Mouse (Mus musculus) inflammation-experienced regulatory T-cells, adult 16 weeks (primary cell): Measurements from ENCODE around the gene Trappc3. TPM values are rescaled to one million over a fixed set of nuclear protein-coding genes. Genes with fewer than 3 reads are reported as not detected.

ENCODE experiments used
- polyA plus RNA-seq: library from polyadenylated mRNA; unstranded; fragments of 100-300 nt; shearing (Covaris generic); gene quantifications from one replicate; pipeline ENCODE4 v1.2.1, GENCODE M21; 2017

Gene Trappc3
- 112 TPM for polyA plus RNA-seq

GRCm38 (mm10) chr4:126262119-126262807 is at the start of gene Trappc3:
Gene Trappc3 (plus strand): TSS chr4:126262325.

GRCm38 (mm10) chr4:126256131-126256791 is 5.9 kb upstream of the Trappc3 start, which contains the start of gene Map7d1:
Gene Map7d1 (minus strand): TSS chr4:126256343.

GRCm38 (mm10) chr4:126286492-126286891 is 24.4 kb downstream of the Trappc3 start, which contains the start of gene Col8a2:
Gene Col8a2 (plus strand): TSS chr4:126286793.

GRCm38 (mm10) chr4:126321111-126321853 is 59.2 kb downstream of the Trappc3 start, which contains the start of gene Adprhl2:
Gene Adprhl2 (minus strand): TSS chr4:126321703.

GRCm38 (mm10) chr4:126325281-126325861 is 63.2 kb downstream of the Trappc3 start, which contains the start of gene Tekt2:
Gene Tekt2 (minus strand): TSS chr4:126325688.

Other genes with a start within 250 kb of the Trappc3 start
- gene Csf3r, start 237.8 kb upstream of the Trappc3 start, polyA plus RNA-seq: not detected
- 79.9 TPM for gene Mrps15, start 215.4 kb upstream of the Trappc3 start, polyA plus RNA-seq
- 2.0 TPM for gene Oscp1, start 203.8 kb upstream of the Trappc3 start, polyA plus RNA-seq
- 77.9 TPM for gene Lsm10, start 165.7 kb upstream of the Trappc3 start, polyA plus RNA-seq
- 18.2 TPM for gene Stk40, start 158.4 kb upstream of the Trappc3 start, polyA plus RNA-seq
- gene Eva1b, start 114.6 kb upstream of the Trappc3 start, polyA plus RNA-seq: 38.4 TPM
- gene Sh3d21, start 98.8 kb upstream of the Trappc3 start, polyA plus RNA-seq: 1.1 TPM
- gene Thrap3, start 59.6 kb upstream of the Trappc3 start, polyA plus RNA-seq: 263 TPM
- gene Map7d1, start 6.0 kb upstream of the Trappc3 start, polyA plus RNA-seq: 3.7 TPM
- not detected for gene Col8a2, start 24.5 kb downstream of the Trappc3 start, polyA plus RNA-seq
- 29.0 TPM for gene Adprhl2, start 59.4 kb downstream of the Trappc3 start, polyA plus RNA-seq
- gene Tekt2, start 63.4 kb downstream of the Trappc3 start, polyA plus RNA-seq: not detected
- gene Ago3, start 167.2 kb downstream of the Trappc3 start, polyA plus RNA-seq: 31.8 TPM
- gene Ago1, start 206.3 kb downstream of the Trappc3 start, polyA plus RNA-seq: 4.5 TPM